Mouse (Mus musculus): ENCODE results near the gene Cpsf4. TPM values are rescaled to one million over a fixed set of nuclear protein-coding genes. Genes with fewer than 3 reads are reported as not detected.

Cpsf4 gene
- polyA plus RNA-seq, 1 experiment from 2014 or later: 19.3 TPM

DNA sequence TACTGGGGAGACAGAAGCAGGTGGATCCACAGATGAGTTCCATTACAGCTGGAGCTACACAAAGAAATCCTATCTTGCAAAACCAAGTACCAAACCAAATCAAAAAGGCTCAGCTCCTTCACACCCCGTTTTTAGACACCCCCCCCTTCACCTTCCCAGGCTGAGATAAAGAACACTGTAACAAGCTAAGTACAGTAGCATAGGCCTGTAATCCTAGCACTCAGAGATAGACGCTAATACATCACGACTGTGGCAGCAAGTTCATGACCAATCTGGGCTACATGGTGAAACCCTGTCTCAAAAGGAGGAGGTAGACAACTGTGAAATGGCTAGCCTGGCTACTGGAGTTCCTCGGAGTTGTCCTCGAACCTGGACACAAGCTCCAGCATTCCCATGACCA lies 23.4 kb downstream of the Cpsf4 start:
- WGBS (ENCODE audit: insufficient replicate concordance): 24% methylated on average over 5 of the region's 5 CpGs
- Histone ChIP-seq H3K27ac (ENCODE audit: low read depth) (peak overlapping the region; percentile 91), H3K4me3 (ENCODE audit: low read depth, low read length) (peak overlapping the region; percentile 78), H3K9me3 (ENCODE audit: low read length) (no peaks in the 10 kb centered on the region), H3K4me1 (ENCODE audit: insufficient read depth) (peaks cover 26% of the 10 kb centered on the region), H3K9ac (replicated peaks) (peak overlapping the region; percentile 94), H3K27me3 (ENCODE audit: insufficient read depth, low read length) (no peaks in the 10 kb centered on the region), H3K36me3 (replicated peaks; ENCODE audit: insufficient read depth, low read length) (peaks cover 41% of the 10 kb centered on the region), H3K4me2 (ENCODE audit: low read depth, low read length) (peak overlapping the region; percentile 91)
- DNase-seq (no peak), ATAC-seq (0 out of 2 replicates have a peak, but pooled peaks have one; percentile 3)
- TF ChIP-seq CTCF (IDR thresholded peaks at IDR 0.05; ENCODE audit: low read depth) (no peak), EP300 (IDR thresholded peaks at IDR 0.05; ENCODE audit: low read depth) (no peak)

- Histone ChIP-seq H3K9ac (replicated peaks) (peak overlapping the region; percentile 94), H3K9me3 (ENCODE audit: low read length) (no peaks in the 10 kb centered on the region), H3K4me2 (ENCODE audit: low read depth, low read length) (peak overlapping the region; percentile 91), H3K4me3 (ENCODE audit: low read depth, low read length) (peak overlapping the region; percentile 78), H3K27ac (ENCODE audit: low read depth) (peak overlapping the region; percentile 91), H3K27me3 (ENCODE audit: insufficient read depth, low read length) (no peaks in the 10 kb centered on the region), H3K4me1 (ENCODE audit: insufficient read depth) (peaks cover 26% of the 10 kb centered on the region), H3K36me3 (replicated peaks; ENCODE audit: insufficient read depth, low read length) (peaks cover 41% of the 10 kb centered on the region)
- ATAC-seq (peak; percentile 95), DNase-seq (peak; percentile 92)
- TF ChIP-seq EP300 (IDR thresholded peaks at IDR 0.05; ENCODE audit: low read depth) (no peak), CTCF (IDR thresholded peaks at IDR 0.05; ENCODE audit: low read depth) (0 out of 2 replicates have a peak, but pooled peaks have one; percentile 3)
- WGBS (ENCODE audit: insufficient replicate concordance): under 1% methylated on average over 41 of the region's 41 CpGs
These were observed 24.1 kb downstream of the Cpsf4 start for GRCm38 (mm10) chr5:145190875-145191798.

- TF ChIP-seq CTCF (IDR thresholded peaks at IDR 0.05; ENCODE audit: low read depth): no peak
- no peak for TF ChIP-seq EP300 (IDR thresholded peaks at IDR 0.05; ENCODE audit: low read depth)
- peak within 1 kb of the TSS; percentile 91 for H3K4me2 ChIP-seq (ENCODE audit: low read depth, low read length)
- H3K36me3 ChIP-seq (replicated peaks; ENCODE audit: insufficient read depth, low read length): peaks cover 39% of the 10 kb centered on the region
- H3K4me1 ChIP-seq (ENCODE audit: insufficient read depth): peaks cover 26% of the 10 kb centered on the region
- H3K27me3 ChIP-seq (ENCODE audit: insufficient read depth, low read length): no peaks in the 10 kb centered on the region
- DNase-seq (no peak), ATAC-seq (no peak)
- peak within 1 kb of the TSS; percentile 94 for H3K9ac ChIP-seq (replicated peaks)
- H3K4me3 ChIP-seq (ENCODE audit: low read depth, low read length): peak within 1 kb of the TSS; percentile 78
- H3K9me3 ChIP-seq (ENCODE audit: low read length): no peaks in the 10 kb centered on the region
- H3K27ac ChIP-seq (ENCODE audit: low read depth): peak within 1 kb of the TSS; percentile 91
- WGBS (ENCODE audit: insufficient replicate concordance): 90% methylated on average over 2 of the region's 2 CpGs
These were observed 24.9 kb downstream of the Cpsf4 start, which contains the start of gene Atp5j2 for GRCm38 (mm10) chr5:145191962-145192361. TSS of gene Atp5j2 (minus strand) at chr5:145192062.

DNA sequence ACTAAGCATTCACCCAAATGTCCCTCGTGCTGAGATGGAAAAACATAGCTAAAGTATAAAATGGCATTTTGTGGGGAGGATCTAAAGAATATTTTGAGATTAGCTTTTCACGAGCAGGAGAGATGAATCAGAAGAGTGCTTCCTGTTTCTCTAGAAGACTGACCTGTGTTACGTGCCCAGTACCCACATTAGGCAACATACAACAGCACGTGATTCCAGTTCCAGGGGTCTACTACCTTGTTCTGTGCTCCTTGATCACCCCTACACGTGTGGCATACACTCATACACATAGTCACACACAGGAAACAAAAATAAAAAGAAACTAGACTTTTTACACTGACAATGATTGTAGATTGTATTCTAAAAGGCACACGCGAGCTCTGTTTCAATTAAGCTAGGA lies 33.4 kb downstream of the Cpsf4 start:
- H3K4me3 ChIP-seq (ENCODE audit: low read depth, low read length): peak overlapping the region; percentile 89
- 63% methylated on average over 7 of the region's 7 CpGs for WGBS (ENCODE audit: insufficient replicate concordance)
- ATAC-seq: no peak

GRCm38 (mm10) chr5:145201321-145201991 lies 34.4 kb downstream of the Cpsf4 start, which contains the start of gene Zkscan14:
TSS of gene Zkscan14 (minus strand) at chr5:145201868.
- DNase-seq (peak; percentile 87), ATAC-seq (peak; percentile 24)
- Histone ChIP-seq H3K9me3 (ENCODE audit: low read length) (no peaks in the 10 kb centered on the region), H3K4me2 (ENCODE audit: low read depth, low read length) (peak within 1 kb of the TSS; percentile 85), H3K27ac (ENCODE audit: low read depth) (peak within 1 kb of the TSS; percentile 95), H3K4me1 (ENCODE audit: insufficient read depth) (peaks cover 20% of the 10 kb centered on the region), H3K36me3 (replicated peaks; ENCODE audit: insufficient read depth, low read length) (peaks cover 8% of the 10 kb centered on the region), H3K9ac (replicated peaks) (peak within 1 kb of the TSS; percentile 94), H3K27me3 (ENCODE audit: insufficient read depth, low read length) (no peaks in the 10 kb centered on the region), H3K4me3 (ENCODE audit: low read depth, low read length) (peak within 1 kb of the TSS; percentile 89)
- TF ChIP-seq CTCF (IDR thresholded peaks at IDR 0.05; ENCODE audit: low read depth) (no peak), EP300 (IDR thresholded peaks at IDR 0.05; ENCODE audit: low read depth) (peak; percentile 7; the same call in 1 of the 2 replicates)
- WGBS (ENCODE audit: insufficient replicate concordance): under 1% methylated on average over 37 of the region's 37 CpGs

More for the DNA sequence above, 33.4 kb downstream of the Cpsf4 start:
- Histone ChIP-seq H3K9ac (replicated peaks) (peak overlapping the region; percentile 94; the same call in 1 of the 2 replicates), H3K27ac (ENCODE audit: low read depth) (no peak overlapping the region), H3K9me3 (ENCODE audit: low read length) (no peaks in the 10 kb centered on the region), H3K4me1 (ENCODE audit: insufficient read depth) (peaks cover 14% of the 10 kb centered on the region), H3K27me3 (ENCODE audit: insufficient read depth, low read length) (no peaks in the 10 kb centered on the region), H3K4me2 (ENCODE audit: low read depth, low read length) (peak overlapping the region; percentile 85), H3K36me3 (replicated peaks; ENCODE audit: insufficient read depth, low read length) (peaks cover 18% of the 10 kb centered on the region)
- no peak for DNase-seq
- TF ChIP-seq CTCF (IDR thresholded peaks at IDR 0.05; ENCODE audit: low read depth): no peak

DNA sequence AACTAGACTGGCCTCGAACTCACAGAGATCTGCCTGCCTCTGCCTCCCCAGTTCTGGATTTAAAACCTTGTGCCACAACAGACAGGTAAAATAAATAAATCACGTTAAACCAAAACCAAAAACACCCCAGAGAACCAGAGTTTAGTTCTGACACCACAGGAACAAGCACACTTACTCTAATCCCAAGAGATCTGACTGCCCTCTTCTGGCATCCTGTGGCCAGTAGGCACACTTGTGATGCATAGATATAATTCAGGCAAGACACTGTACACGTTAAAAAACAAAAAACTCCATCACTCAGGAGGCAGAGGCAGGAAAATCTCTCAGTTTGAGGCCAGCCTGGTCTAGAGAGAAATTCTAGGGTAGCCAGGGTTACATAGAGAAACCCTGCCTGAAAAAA lies 35.4 kb downstream of the Cpsf4 start:
- H3K27ac ChIP-seq (ENCODE audit: low read depth): no peak overlapping the region
- DNase-seq: no peak
- no peak overlapping the region for H3K4me2 ChIP-seq (ENCODE audit: low read depth, low read length)
- H3K9ac ChIP-seq (replicated peaks): no peak overlapping the region
- H3K36me3 ChIP-seq (replicated peaks; ENCODE audit: insufficient read depth, low read length): peaks cover 6% of the 10 kb centered on the region
- H3K4me1 ChIP-seq (ENCODE audit: insufficient read depth): peaks cover 20% of the 10 kb centered on the region
- no peak for ATAC-seq
- no peaks in the 10 kb centered on the region for H3K27me3 ChIP-seq (ENCODE audit: insufficient read depth, low read length)
- WGBS (ENCODE audit: insufficient replicate concordance): 44% methylated on average over 3 of the region's 3 CpGs
- TF ChIP-seq EP300 (IDR thresholded peaks at IDR 0.05; ENCODE audit: low read depth): no peak
- no peak for TF ChIP-seq CTCF (IDR thresholded peaks at IDR 0.05; ENCODE audit: low read depth)
- H3K9me3 ChIP-seq (ENCODE audit: low read length): no peaks in the 10 kb centered on the region
- H3K4me3 ChIP-seq (ENCODE audit: low read depth, low read length): no peak overlapping the region
